Mouse (Mus musculus) large intestine, adult 2 months (tissue): ENCODE results near the gene Car5a. TPM values are rescaled to one million over a fixed set of nuclear protein-coding genes. Genes with fewer than 3 reads are reported as not detected.

Experiments used
- DNase-seq: peaks from one replicate; pipeline ENCODE4 v3.0.0-alpha.2; 2012; ENCODE audit warnings: low read depth, low spot score
- WGBS: fragments of 180-500 bp; shearing (Covaris S2); methylation state at CpG from one replicate; pipeline ENCODE4 v1.1.7; 2018; 5-methylcytosine and 5-hydroxymethylcytosine counted together
- polyA plus RNA-seq: library from polyadenylated mRNA; depleted of rRNA; stranded (reverse); fragments of >200 nt; gene quantifications from 2 replicates; pipeline ENCODE4 v1.2.3, GENCODE M21; 2012; rRNA removed

Gene Car5a
- 0.10 and 0.18 TPM in 2 replicates for polyA plus RNA-seq

- no peak for DNase-seq
These were observed at the start of gene Car5a for GRCm38 (mm10) chr8:121944831-121945230. Gene Car5a (minus strand): TSS chr8:121944904.

GRCm38 (mm10) chr8:121992911-121993310, 48.2 kb upstream of the Car5a start:
- 86% methylated on average over 4 of the region's 4 CpGs for WGBS
- DNase-seq, result no peak

GRCm38 (mm10) chr8:121991611-121992010, 46.9 kb upstream of the Car5a start:
- 66% methylated on average over 7 of the region's 7 CpGs for WGBS
- no peak for DNase-seq

GRCm38 (mm10) chr8:121990506-121991255, 46.0 kb upstream of the Car5a start:
- whole genome bisulfite sequencing, result 85% methylated on average over 9 of the region's 9 CpGs
- no peak for DNase-seq

- no peak for DNase-seq
- WGBS, result 83% methylated on average over 5 of the region's 5 CpGs
These were observed 43.2 kb upstream of the Car5a start for GRCm38 (mm10) chr8:121987892-121988291.

GRCm38 (mm10) chr8:121985673-121986072, 41.0 kb upstream of the Car5a start:
- WGBS, result 100% methylated on average over 3 of the region's 3 CpGs
- DNase-seq, result no peak

- 83% methylated on average over 7 of the region's 7 CpGs for WGBS
- no peak for DNase-seq
These were observed 36.8 kb upstream of the Car5a start for GRCm38 (mm10) chr8:121981520-121981895.

GRCm38 (mm10) chr8:121980792-121981519, 36.3 kb upstream of the Car5a start:
- WGBS, result 87% methylated on average over 11 of the region's 11 CpGs
- DNase-seq, result no peak

- WGBS, result 95% methylated on average over 13 of the region's 13 CpGs
These were observed 34.0 kb upstream of the Car5a start for GRCm38 (mm10) chr8:121978670-121979069.

GRCm38 (mm10) chr8:121977819-121978590, 33.3 kb upstream of the Car5a start:
- 78% methylated on average over 8 of the region's 8 CpGs for WGBS
- DNase-seq, result no peak

More at GRCm38 (mm10) chr8:121978670-121979069, 34.0 kb upstream of the Car5a start:
- no peak for DNase-seq

GRCm38 (mm10) chr8:121973906-121974305, 29.2 kb upstream of the Car5a start:
- DNase-seq, result no peak
- 97% methylated on average over 28 of the region's 28 CpGs for WGBS

- 67% methylated on average over 17 of the region's 17 CpGs for WGBS
- no peak for DNase-seq
These were observed 26.9 kb upstream of the Car5a start for GRCm38 (mm10) chr8:121971488-121972058.

GRCm38 (mm10) chr8:121970225-121970624, 25.5 kb upstream of the Car5a start:
- DNase-seq, result no peak
- WGBS, result 87% methylated on average over 8 of the region's 8 CpGs

GRCm38 (mm10) chr8:121968542-121968941, 23.8 kb upstream of the Car5a start:
- WGBS, result 62% methylated on average over 4 of the region's 4 CpGs
- no peak for DNase-seq

GRCm38 (mm10) chr8:121967977-121968376, 23.3 kb upstream of the Car5a start:
- no peak for DNase-seq
- 23% methylated on average over 4 of the region's 4 CpGs for WGBS

- WGBS, result 61% methylated on average over 7 of the region's 7 CpGs
These were observed 22.2 kb upstream of the Car5a start for GRCm38 (mm10) chr8:121966714-121967448.

GRCm38 (mm10) chr8:121966110-121966509, 21.4 kb upstream of the Car5a start:
- whole genome bisulfite sequencing, result 74% methylated on average over 5 of the region's 5 CpGs
- no peak for DNase-seq

More at GRCm38 (mm10) chr8:121966714-121967448, 22.2 kb upstream of the Car5a start:
- DNase-seq, result no peak

- DNase-seq, result no peak
- 86% methylated on average over 8 of the region's 8 CpGs for WGBS
These were observed 20.2 kb upstream of the Car5a start for GRCm38 (mm10) chr8:121964716-121965512.
